Mouse (Mus musculus) cerebellum, postnatal 25 days (tissue): ENCODE measurements around the gene Ets2.

Experiments used
- DNase-seq, 2 experiments: peaks; one replicate each; pipeline ENCODE4 v3.0.0; 2021; ENCODE audit warnings: mixed read lengths in 2 of 2

Ets2 gene

GRCm38 (mm10) chr16:95770402-95770801 is 68.5 kb downstream of the Ets2 start:
- DNase-seq = no peak
